Mouse (Mus musculus) ovary, postnatal 36 days (tissue): Measurements from ENCODE around the gene Gm10638.

Source experiments
- DNase-seq: peaks from one replicate; pipeline ENCODE4 v3.0.0; 2022; ENCODE audit warnings: low spot score, mixed read lengths

Gm10638 gene

DNA sequence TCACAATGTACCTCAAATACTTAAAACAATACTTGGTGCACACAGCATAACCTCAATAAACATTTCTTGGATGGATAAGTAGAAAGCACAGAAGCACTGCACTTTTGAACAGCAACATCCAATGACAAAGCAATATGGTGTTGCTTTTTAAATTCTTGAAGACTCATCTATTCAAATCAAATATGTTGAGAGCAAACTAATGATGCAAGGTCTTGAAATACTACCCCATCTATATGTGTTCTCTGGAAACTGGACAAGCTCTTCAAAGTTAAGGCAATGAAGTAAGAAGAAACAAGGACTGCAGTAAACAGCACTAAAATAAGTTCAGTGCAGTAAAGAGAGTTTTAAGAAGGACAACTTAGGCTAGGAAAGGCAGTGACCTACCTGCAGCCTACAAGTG, 4.6 kb upstream of the Gm10638 start:
- no peak for DNase-seq

DNA sequence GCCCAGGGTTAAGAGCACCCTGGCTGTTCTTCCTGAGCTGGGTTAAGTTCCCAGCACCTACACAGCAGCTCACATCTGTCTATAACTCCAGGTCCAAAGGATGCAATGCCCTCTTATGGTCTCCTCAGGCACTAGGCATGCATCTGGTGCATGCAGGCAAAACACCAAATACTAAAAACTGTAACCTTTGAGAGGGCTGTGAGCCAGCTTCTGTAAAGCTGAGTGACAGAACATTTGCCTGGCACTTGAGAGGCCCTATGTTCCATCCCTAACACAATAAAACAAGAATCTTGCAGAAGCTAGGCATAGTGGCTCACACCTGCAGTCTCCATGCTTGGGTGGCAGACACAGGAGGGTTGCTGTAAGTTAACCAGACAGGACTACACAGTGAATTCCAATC, 3.9 kb upstream of the Gm10638 start:
- DNase-seq, result no peak

DNA sequence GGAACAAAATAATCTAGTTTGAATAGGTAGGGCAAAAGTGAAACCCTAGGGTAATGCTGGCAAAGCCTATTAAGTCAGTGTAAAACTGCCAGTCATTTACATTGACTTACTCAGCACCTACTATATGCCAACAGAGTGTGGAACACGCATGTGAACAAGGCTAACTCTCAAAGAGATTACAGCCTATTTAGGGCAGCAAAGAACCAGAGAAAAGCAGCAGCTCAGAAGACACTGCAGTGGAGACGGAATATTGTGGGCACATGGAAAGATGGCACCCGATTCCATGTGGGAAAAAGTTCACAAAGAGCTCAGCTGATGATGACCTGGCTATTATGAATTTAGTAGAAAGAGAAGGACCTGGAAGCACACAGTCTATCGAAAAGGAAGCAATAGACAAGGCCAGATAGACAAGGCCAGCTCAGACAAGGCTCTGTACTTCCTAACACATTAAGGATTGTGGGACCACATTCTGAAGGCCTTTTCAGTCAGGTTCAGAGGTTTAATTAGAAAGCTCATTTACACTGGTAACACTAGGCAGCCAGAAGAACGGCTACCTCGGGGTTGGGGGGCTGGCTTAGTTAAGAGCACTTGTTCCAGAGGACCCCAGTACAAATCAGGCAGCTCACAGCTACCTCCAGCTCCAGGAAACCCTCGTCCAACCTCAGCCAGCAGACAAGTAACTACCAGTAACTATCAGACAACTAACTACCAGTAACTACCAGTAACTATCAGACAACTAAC, 2.7 kb upstream of the Gm10638 start:
- no peak for DNase-seq

DNA sequence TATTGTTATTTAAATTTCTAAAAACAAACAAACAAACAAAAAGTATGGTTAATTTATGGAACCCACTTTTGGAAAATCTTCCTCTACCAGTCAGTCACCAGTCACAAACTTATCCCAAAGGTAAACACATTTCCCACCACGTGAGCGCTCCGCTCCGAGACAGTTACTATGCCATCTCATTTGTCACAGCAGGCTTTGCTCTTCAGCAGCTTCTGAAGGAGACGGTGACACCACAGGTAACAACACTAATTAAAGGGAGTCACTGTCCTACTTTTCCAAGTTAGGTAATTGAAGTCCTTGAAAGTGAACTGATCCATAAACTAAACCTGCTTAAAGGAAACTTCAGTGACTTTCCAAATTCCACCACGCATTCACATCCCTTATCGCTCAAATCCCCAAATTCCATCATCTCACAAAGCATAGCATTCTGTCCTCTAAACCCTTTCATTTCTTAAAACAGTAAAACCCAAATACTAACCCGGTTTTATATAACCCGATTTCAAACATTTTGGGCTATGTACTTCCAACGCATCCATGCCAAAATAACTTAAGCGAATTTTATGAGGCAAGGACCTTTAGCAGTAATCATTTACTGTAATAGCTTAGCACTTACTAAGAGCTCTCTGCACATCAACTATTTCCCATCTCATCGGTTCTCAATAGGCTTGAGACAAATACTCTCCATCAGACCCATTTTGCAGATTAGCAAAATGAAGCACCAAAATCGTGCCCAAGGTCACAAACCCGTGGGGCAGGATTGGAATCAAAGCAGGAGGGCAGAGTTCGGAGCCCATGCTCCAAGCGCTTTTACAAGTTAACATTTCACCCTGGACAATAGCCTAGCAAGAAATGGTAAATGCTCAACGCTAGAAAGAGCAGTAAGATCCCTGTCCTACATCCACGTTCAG, 932 bp upstream of the Gm10638 start:
- DNase-seq, result no peak

DNA sequence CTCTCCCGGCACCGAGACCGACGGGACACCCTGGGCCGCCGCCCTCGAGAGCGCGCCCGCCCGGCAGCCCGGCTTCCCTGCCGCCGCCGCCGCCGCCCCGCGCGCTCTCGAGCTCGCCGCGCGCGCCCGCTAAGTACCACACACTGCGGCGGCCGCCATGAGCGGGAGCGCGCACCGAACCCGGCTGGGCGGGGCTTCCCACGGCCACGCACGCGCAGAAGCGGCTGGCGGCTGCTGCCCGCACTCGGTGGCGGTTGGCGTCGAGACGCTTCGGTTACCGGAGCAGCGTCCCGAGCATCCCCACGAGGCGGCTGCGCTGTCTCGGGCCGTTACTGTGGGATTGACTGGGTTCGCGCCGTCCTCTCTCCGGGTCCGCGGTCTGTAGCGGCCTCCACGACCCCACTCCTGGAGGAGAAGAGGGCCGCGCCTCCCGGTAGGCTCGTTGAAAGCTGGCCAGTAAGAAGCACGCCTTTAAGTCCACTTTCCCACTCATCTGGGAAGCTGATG, 489 bp downstream of the Gm10638 start:
- DNase-seq, result peak; percentile 96

DNA sequence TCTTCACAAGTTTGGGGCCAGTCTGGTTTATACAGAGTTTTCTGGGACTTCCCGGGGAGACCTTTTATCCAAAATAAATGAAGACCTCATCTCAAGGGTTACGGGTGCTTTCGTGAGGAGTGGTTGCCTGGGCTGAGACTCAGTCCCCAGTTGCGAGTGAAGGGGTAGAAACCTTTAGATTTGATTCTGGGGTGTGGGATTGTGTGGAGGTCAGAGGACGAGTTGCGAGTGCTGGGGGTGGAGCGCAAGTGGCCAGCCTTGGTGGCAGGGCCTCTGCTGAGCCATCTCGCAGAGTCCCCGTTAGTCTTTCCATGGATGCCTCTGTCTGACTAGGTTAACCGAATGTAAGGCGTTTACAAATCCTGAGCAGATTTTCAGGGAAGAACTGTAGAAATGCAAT, 1.0 kb downstream of the Gm10638 start:
- peak; percentile 16 for DNase-seq

DNA sequence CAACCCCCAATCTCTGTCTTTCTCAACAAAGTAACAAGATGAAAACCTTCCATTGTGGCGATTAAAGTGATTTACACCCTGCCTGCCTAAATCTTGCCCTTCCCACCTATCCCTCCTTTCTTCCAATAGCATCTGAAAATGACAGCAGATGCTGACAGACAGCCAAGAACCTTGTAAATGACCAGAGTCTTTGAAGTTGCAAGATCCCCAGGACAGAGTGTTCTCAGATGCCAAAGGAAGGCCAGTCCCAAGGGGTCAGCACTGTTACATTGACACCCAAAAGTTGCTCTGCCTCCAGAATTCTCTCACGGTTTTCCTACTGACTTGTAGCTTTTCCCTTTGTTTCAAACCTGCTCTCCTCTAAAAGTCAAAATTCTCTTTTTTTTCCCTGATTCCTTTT, 4.3 kb downstream of the Gm10638 start:
- no peak for DNase-seq

DNA sequence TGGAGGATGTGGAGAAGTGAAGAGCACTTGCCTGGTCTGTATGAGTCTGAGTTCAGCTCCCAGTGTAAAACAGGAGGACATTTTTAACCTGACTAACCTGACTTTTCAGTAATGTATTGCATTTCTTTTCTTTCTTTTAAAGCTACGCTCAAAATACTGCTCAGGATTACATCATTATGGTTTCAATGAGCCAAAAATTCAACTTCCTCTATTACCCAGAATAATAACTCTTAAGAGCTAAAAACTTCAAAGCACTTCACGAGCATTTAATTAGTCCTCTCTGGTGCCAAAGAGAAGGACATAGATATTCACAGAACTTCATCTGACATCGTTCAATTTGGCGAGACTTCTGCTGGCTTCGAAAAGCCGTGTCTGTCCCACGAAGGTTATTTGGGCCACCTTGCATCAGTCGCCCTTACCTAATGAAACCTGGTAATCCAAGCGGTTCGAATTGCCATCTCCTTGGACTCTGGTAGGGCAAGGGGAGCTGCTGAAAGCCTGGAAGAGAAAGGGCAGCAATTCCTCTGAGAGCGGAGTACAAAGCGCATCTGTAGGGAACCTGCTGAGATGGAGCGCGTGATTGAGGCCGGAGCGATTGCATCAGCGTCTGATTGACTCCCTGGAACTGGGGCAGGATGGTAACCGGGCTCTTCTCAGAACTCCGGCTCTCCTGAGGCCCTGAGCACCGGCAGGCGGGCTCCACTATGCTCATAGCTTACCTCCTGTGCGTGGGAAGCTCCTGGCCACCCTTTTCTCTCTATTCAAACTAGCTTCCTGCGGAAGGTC, 11.6 kb downstream of the Gm10638 start:
- DNase-seq, result peak; percentile 14

DNA sequence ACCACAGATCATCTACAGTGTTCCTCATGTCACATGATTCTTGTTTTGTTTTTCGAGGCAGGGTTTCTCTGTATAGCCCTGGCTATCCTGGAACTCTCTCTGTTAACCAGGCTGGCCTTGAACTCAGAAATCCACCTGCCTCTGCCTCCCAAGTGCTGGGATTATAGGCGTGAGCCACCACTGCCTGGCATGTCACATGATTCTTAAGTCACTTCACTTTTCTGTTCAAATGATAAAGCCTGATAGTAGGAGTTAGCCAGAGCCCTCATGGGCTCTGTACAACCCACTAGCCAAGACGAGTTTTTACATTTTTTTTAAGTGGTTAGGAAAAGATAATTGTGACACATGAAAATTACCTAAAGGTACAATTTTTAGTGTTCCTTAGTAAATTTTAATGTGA, 13.2 kb downstream of the Gm10638 start:
- no peak for DNase-seq

DNA sequence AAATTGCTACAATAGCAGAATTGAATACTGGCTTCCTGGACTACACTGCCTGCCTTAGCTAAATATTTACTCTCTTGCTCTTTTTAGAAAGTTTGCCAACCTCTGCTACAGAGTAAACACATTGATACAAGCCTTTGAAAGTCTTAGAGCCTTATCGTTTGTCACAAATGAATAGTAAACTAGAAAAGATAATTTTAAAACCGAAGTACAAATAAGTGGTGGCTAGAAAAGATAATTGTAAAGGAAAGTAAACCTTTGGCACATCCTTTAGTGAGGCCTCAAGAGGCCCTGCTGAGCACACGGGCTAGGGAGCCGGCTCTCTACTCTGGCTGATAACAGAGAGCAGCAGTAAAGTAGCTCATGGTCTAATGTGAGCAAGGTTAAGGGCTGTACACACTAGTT, 13.6 kb downstream of the Gm10638 start:
- DNase-seq, result no peak

DNA sequence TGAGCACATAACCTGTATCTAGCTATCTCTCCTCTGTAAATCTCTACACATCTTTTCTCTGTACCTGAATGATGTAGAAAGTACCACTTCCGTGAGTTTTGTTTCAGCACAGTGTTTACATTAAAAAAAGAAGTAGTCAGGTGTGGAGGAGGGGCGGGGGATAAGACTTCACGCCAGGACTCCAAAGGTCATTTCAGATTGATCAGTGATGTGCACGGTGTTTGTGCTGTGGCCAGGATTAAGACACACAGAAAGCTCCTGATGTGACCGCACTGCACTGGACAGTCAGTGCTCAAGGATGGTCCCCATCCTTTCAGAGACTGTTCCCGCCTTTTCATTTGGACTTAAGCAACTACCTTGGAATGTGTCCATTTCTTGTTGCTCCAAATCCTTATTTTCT, 15.2 kb downstream of the Gm10638 start:
- DNase-seq, result no peak

DNA sequence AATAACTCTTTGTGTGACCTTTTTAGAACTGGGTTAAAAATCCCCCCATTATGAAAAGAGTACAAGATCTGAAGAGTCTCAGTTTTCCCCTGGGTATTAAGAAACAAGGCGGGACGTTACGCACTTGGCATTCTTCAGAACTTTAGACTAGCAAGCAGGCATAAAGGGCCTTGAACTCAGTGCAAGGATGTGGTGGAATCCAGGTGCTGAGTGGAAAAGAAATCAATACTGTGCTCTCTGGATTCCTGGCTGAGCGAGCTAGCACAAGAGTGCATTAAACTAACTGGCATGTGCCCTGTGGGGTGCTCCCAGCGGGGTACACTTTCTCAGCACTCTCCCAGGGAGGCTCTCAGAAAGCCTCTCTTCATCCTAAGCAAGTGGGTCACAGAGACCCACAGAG, 17.3 kb downstream of the Gm10638 start:
- no peak for DNase-seq

DNA sequence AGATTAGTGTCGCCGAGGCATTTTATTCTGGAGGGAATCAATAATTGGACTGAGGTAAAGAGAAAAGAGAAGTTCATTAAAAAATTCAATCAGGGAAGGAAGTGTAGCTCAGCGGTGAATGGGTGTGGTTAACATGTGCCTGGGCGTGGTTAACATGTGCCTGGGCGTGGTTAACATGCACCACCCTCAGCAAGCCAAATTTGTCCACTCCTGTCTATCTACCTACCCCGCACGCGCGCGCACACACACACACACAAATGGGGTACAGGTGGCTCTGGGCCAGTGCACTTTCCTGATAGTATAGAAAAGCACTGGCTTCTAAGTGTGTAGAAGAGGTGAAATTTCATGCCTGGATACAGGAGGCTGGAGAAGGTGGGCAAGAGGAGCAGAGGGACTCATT, 19.7 kb downstream of the Gm10638 start:
- DNase-seq, result no peak

DNA sequence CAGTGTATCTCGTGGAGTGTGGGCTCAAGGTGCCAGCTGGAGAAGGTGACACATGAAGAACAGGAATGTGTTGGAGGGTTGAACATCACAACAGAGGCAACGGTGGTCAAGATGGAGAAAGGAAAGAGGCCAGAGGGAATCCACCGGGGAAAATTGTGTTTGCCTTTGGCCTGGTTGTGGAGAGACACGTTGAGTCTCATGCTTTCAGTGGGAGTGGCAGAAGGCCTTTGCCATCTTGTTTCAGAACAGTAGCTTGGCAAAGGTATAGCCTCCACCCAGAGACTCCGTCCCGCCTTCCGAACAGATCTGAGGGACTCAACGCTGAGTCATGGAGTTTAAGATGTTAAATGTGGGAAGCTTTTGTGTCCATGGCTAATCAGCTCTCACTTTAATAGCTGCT, 20.2 kb downstream of the Gm10638 start:
- no peak for DNase-seq

DNA sequence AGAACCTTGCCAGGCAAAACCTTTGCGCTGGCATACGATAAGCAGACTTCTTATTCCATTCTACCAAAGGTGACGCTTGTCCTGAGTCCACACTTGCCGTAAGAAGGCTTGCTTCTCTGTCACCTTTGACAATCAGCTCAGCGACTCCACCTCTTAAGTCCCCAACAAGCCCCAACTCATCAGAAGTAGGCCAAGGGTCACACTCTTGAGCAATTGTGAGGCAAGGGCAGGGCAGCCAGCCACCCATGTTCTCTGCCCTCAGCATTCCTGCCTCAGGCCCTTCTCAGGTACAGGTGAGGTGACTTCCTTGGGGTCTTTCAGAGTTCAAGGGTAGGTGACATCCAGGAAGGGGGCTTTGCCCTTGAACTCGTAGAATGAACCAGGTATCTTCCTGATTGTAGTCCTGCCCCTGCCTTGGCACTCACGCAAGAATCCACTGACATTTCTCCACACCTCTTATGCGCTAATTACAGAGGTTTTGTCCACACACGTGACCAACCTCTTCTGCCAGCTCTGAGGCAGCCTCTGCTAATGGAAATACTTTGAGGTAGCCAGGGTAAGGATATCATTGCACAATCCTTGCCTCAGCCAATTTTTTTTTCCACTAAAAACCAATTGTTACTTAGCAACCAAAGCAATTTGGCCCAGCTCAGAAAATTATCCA, 21.2 kb downstream of the Gm10638 start:
- no peak for DNase-seq

DNA sequence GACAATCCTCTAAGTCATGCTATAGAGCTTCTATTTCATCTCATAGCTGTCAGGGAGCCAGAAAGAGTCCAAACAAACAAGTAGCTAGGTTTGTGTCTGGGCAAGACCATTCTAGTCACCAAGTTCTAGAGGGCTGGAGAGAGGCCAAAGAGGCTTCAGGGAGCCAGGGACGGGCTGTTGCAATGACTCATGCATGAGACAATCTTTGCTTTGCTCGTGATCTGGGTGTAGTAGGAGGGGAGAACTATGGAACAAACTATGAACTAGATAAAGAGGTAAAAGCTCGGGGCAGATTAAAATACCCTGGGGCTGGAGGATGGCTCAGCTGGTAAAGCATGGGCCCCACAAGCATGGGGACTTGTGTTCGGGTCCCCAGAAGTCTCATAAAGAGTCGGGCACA, 23.0 kb downstream of the Gm10638 start:
- DNase-seq, result peak; percentile 24

DNA sequence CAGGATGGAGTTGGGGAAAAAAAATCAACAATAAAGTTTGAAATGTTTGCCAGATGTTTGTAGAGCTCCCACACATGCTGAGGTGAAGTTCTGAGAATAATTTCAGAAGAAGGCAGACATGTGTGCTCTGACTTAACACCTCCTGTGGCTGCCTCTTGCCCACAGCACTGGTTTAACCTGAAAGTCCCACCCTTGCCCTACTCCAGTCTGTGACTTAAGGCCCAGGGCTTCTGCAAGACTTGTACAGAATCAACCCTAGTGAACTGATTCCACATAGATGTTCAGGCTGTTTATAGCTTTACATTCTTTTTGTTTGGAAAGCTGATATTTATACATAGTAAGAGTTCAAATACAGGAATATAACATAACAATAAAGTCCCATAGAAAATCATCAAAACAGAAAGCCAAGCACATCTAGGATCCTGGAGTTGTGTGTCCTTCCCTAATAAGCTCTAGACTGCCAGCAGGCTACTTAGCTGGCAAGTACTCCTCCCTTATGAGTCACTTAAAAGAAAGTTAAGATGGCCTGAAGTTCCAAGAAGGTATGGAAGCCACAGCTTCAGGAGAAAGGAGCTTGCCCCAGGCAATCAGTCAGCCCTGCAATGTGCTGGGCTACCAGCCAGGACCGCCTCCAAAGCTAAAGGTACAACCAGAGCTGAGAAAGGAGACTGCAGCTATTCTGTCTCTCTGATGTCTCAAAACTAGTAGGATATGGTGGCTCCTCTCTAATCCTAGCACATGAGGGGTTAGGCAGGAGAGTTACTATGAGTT, 24.6 kb downstream of the Gm10638 start:
- DNase-seq, result peak; percentile 13

DNA sequence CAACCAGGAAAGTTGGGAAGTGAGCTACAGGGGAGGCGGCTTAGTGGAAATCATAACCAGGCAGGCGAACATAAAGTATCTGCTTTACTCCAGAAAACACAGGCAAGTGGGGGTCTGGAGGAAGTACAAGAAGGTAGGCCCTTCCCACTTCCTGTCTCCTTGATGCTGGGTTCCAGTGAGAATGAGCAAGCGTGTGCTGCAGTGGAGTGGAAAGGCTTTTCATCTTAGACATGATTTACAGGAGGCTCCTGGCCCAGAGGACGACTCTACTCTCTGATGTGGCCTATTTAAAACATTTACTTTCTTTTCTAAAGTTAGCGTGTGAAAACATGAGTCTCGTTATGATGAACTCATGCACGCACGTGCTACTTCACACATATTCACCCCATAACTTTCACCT, 33.7 kb downstream of the Gm10638 start:
- no peak for DNase-seq

DNA sequence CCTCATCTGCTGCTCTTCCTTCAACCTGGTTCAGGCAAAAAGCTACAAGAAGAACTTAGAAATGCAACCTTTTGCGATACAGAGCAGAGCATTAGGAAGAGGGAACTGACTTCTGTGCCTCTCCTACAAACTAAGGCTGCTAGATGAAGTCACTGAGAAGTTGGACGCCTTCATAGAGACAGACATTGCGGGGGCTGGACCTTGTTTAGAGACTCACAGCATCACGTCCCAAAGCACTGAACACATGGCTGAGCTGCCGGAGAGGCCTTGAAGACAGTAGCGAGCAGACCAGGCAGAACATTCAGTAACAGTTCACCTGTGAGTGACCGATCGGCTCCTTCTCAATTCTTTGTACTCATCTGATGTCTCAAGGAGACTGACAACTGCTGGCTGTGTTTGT, 35.6 kb downstream of the Gm10638 start:
- no peak for DNase-seq

DNA sequence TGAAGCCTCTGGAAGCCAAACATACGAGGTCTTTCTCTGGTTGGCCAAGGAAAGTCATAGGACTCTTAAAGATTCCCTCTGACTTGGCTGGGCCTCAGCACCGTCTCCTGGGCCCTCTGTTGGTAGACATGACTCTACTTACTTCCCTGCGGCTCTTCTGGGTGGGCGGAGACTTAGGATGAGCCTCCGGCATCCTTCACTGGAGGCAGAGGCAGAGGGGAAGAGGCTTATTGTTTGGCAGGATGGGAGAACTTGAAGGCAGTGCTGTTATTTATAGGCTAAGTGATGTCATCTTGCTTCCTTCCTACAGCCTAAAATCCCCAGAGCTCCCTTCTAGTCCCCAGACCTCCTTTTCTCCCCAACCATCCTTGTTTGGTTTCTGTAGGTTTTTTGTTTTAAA, 41.0 kb downstream of the Gm10638 start:
- DNase-seq, result no peak

DNA sequence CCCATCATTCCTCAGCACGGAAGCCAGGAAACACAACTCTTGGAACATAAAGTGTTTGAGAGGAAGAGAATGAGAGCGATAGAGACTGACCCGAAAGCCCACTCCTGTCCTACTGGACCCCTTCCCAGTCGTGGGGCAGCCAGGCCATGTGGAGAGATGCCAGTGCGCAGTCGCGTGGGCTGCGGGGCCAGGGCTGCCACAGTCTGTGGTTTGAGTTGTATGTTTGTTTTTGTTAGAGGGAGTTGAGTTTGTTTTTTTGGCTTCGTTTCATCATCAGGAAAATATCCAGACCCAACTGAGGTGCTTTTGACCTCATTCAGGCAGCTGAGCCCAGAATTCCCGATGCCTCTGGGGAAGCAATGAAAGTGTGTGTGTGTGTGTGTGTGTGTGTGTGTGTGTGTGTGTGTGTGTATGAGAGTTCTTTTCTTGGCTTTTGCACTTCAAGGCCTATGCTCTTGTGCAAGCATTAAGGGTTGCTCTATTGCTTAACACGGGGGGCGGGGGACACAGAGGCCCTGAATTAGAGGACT, 42.5 kb downstream of the Gm10638 start:
- DNase-seq, result peak; percentile 65
